Mouse (Mus musculus): ENCODE measurements around the gene Hs2st1. TPM values are rescaled to one million over a fixed set of nuclear protein-coding genes. Genes with fewer than 3 reads are reported as not detected.
A peak's percentile ranks its signal among the peaks of the same experiment; 100 is the strongest.

Hs2st1 gene
- polyA plus RNA-seq, 1 experiment from 2014 or later = 12.5 TPM

DNA sequence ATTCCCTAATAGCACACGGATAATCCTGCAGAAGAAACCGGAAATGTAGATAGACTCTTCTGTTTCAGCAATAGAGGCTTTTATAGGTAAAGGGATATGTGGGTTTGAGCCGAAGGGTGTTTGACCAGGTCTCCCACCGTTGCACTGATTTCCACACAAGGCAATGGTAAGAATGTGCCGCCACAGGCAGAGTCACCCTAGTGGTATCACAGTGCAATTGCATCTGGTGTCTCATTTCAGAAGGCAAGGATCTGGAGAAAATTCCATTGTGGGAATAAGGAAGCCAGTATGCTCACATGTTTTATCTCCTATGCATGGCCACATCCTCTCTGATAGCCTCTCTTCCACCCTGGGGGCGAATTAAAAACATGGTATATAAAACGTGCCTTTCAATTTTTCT, 171.8 kb downstream of the Hs2st1 start:
- H3K36me3 ChIP-seq = no peaks in the 10 kb centered on the region

DNA sequence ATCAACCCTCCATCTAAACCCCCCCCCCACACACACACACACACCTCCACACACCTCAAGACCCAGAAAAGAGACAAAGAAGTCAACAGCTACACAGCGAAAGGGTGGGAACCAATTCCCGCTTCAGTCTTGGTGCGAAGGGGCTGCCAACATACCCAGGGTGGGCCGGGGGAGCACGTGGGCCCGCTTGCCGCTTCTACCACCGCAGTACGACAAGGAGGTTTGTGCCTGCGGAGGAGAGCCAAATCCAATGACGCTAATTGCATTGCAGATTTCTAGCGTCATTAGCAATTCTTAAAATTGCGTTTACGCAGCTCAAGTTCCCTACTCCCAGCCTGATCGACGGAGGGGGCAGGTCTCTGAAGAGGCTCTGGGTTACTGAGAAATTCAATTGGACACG, 173.5 kb downstream of the Hs2st1 start:
- H3K9me3 ChIP-seq (replicated peaks) = no peaks in the 10 kb centered on the region
- no peak for ATAC-seq (replicated peaks; ENCODE audit: low FRiP score)
- peaks cover 4% of the 10 kb centered on the region; the same call in 1 of the 2 replicates for H3K4me1 ChIP-seq
- no peak overlapping the region for H3K27ac ChIP-seq
- H3K4me3 ChIP-seq (replicated peaks) = no peak overlapping the region
- H3K4me2 ChIP-seq = no peak overlapping the region
- no peaks in the 10 kb centered on the region for H3K27me3 ChIP-seq
- H3K9ac ChIP-seq = no peak overlapping the region
- WGBS = 78% methylated on average over 17 of the region's 17 CpGs
- H3K36me3 ChIP-seq = no peaks in the 10 kb centered on the region

More for the DNA sequence above, 171.8 kb downstream of the Hs2st1 start:
- H3K9ac ChIP-seq = no peak overlapping the region
- 84% methylated on average over 7 of the region's 7 CpGs for WGBS
- H3K4me3 ChIP-seq (replicated peaks) = no peak overlapping the region
- H3K27me3 ChIP-seq = no peaks in the 10 kb centered on the region
- peaks cover 9% of the 10 kb centered on the region; the same call in 1 of the 2 replicates for H3K4me1 ChIP-seq
- no peaks in the 10 kb centered on the region for H3K9me3 ChIP-seq (replicated peaks)
- H3K4me2 ChIP-seq = no peak overlapping the region
- ATAC-seq (replicated peaks; ENCODE audit: low FRiP score) = no peak
- H3K27ac ChIP-seq = no peak overlapping the region

DNA sequence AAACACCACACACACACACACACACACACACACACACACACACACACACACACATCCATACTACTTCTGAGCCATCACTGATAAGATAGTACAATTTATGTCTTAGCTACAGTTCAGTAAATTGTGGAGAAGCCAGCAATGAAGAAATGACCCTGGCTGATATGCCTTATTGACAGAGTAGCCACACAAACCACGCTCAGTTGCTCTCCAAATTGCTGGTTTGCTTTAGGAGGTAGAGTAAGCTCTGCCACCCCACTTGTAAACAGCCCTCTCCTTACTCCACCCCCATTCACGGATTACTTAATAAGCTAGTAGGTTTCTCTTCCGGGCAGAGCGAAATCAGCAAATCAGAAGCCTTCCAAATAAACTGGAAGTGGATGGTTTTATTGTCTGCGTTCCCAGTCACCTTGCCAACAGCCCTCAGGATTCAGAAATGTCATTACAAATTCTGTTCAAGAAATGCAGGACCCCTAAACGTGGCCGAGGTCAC, 175.5 kb downstream of the Hs2st1 start:
- no peak overlapping the region for H3K27ac ChIP-seq
- H3K4me3 ChIP-seq (replicated peaks) = no peak overlapping the region
- no peak for ATAC-seq (replicated peaks; ENCODE audit: low FRiP score)
- peaks cover 2% of the 10 kb centered on the region; the same call in 1 of the 2 replicates for H3K4me1 ChIP-seq
- H3K36me3 ChIP-seq = no peaks in the 10 kb centered on the region
- H3K4me2 ChIP-seq = no peak overlapping the region
- 74% methylated on average over 7 of the region's 7 CpGs for WGBS
- H3K9ac ChIP-seq = no peak overlapping the region
- H3K9me3 ChIP-seq (replicated peaks) = no peaks in the 10 kb centered on the region
- no peaks in the 10 kb centered on the region for H3K27me3 ChIP-seq

DNA sequence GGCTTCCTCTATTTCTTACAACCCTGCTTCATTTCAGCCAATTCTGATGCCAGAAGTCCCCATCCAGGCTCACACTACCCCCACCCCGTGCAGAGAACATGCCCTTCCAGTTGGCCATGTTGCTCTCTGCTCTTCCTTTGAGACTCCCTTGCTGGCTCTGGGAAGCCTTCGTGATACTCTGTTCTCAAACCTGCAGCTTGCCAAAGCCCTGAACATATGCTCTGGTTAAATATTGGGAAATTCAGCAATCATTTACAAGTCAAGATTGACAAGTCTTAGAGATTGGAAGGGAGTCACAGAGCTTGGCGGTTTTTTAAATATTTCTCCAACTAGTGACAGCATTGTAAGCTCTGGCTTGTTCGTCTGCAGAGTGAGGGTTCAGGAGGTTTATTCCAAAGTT, 183.5 kb downstream of the Hs2st1 start:
- ATAC-seq (replicated peaks; ENCODE audit: low FRiP score) = no peak
- WGBS = 74% methylated on average over 4 of the region's 4 CpGs

DNA sequence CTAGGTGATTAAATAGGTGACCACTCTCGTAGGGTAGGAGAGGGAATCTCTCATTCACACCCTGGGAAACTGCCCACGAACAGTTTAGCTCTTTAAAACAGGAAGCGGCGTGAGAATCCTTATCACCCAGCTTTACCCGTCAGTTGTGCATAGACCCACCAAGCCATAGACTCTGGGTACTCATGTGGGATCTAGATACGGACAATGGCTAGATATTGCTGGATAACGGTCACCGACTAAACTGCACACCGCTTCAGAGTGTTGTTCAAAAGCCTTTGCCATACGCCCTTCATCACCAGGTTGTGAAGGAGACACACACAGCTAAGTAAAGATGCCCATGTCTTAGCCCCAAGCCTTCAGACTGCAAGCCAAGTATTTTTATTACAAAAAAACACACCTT, 185.3 kb downstream of the Hs2st1 start:
- 85% methylated on average over 10 of the region's 10 CpGs for WGBS
- H3K4me3 ChIP-seq (replicated peaks) = no peak overlapping the region

More for the DNA sequence above, 183.5 kb downstream of the Hs2st1 start:
- Histone ChIP-seq H3K27ac (no peak overlapping the region), H3K4me3 (replicated peaks) (no peak overlapping the region), H3K27me3 (no peaks in the 10 kb centered on the region; the same call in 1 of the 2 replicates), H3K36me3 (no peaks in the 10 kb centered on the region), H3K9ac (no peak overlapping the region), H3K9me3 (replicated peaks) (no peaks in the 10 kb centered on the region), H3K4me1 (0 out of 2 replicates have a peak, but pooled peaks cover 5% of the 10 kb centered on the region), H3K4me2 (no peak overlapping the region)

DNA sequence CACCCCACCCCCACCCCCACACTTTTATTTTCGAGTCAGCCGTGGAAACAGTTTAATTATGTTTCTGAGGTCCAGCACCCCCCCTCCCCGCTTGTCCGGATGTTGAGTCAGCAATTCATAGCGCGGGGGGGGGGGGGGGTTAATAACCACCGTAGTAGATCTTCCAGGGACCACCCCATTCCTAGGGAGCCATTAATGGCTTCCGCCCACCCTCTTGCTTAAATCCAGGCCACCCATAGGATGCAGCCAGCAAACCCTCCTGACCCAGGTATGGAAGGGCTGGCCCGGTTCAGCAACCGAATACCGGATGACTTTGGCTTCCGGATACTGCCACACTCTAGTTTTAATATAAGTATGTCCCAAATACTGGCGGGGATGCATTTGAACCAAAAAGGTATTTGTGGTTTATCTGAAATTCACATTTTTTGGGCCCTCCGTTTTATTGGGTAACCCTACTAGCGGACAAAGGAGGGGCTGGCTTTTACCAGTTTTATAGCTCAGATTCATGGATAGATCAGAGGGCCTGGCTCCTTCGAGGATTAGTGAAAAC, 188.5 kb downstream of the Hs2st1 start:
- Histone ChIP-seq H3K4me1 (peaks cover 20% of the 10 kb centered on the region), H3K9ac (no peak overlapping the region), H3K9me3 (replicated peaks) (no peaks in the 10 kb centered on the region), H3K4me3 (replicated peaks) (peak overlapping the region; percentile 43), H3K4me2 (peak overlapping the region; percentile 68), H3K27me3 (no peaks in the 10 kb centered on the region; the same call in 1 of the 2 replicates), H3K27ac (peak overlapping the region; percentile 41), H3K36me3 (no peaks in the 10 kb centered on the region)
- 10% methylated on average over 16 of the region's 16 CpGs for WGBS
- ATAC-seq (replicated peaks; ENCODE audit: low FRiP score) = peak; percentile 66

More for the DNA sequence above, 185.3 kb downstream of the Hs2st1 start:
- Histone ChIP-seq H3K9ac (no peak overlapping the region), H3K4me1 (peaks cover 14% of the 10 kb centered on the region; the same call in 1 of the 2 replicates), H3K9me3 (replicated peaks) (no peaks in the 10 kb centered on the region), H3K27me3 (no peaks in the 10 kb centered on the region; the same call in 1 of the 2 replicates), H3K36me3 (no peaks in the 10 kb centered on the region), H3K27ac (no peak overlapping the region), H3K4me2 (no peak overlapping the region)
- ATAC-seq (replicated peaks; ENCODE audit: low FRiP score) = no peak

DNA sequence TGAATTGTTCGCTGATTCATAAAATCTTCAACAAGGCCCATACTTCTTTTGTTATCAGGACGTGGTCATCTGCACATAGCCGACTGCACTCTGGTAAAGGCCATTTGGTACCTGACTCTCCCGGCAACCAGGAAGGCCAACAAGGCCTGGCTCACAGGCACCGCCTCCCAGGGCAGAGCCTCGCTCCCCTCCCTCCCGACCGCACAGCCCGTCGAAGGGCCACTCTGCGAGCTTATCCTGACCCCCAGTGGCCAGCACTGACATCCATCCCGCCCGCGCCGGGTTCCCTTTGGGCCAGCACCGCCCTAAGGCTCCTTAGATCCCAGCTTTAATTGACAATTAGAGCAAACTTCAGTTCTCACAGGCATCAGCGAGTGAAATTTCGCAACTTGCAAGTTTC, 189.1 kb downstream of the Hs2st1 start:
- Histone ChIP-seq H3K36me3 (no peaks in the 10 kb centered on the region), H3K4me2 (peak overlapping the region; percentile 68), H3K4me3 (replicated peaks) (peak overlapping the region; percentile 43), H3K9me3 (replicated peaks) (no peaks in the 10 kb centered on the region), H3K9ac (no peak overlapping the region), H3K27me3 (no peaks in the 10 kb centered on the region; the same call in 1 of the 2 replicates), H3K27ac (peak overlapping the region; percentile 41), H3K4me1 (peaks cover 21% of the 10 kb centered on the region)
- under 1% methylated on average over 18 of the region's 18 CpGs for WGBS
- ATAC-seq (replicated peaks; ENCODE audit: low FRiP score) = peak; percentile 96

DNA sequence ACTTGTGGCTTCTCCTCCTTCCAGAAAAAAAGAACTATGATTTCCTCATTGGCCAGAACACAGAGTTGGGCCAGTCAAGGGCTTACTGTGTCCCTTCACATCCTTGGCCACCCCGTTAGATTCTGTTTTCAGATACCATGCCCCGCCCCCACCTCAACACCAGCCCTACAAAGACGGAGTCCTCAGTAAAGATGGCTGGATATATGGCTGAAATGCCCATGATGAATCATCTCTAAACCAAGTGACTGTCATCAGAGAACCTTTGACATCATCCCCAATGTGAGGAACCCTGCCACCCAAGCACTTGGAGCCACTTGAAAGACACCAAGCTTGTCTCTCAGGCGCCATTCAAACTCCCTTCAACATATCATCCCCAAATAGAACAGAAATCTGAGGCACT, 190.2 kb downstream of the Hs2st1 start:
- 73% methylated on average over 4 of the region's 4 CpGs for WGBS
- no peak for ATAC-seq (replicated peaks; ENCODE audit: low FRiP score)
- no peaks in the 10 kb centered on the region; the same call in 1 of the 2 replicates for H3K27me3 ChIP-seq
- H3K4me1 ChIP-seq = peaks cover 21% of the 10 kb centered on the region
- H3K9me3 ChIP-seq (replicated peaks) = no peaks in the 10 kb centered on the region
- H3K36me3 ChIP-seq = no peaks in the 10 kb centered on the region
- no peak overlapping the region for H3K9ac ChIP-seq
- no peak overlapping the region for H3K4me3 ChIP-seq (replicated peaks)
- no peak overlapping the region for H3K4me2 ChIP-seq
- no peak overlapping the region for H3K27ac ChIP-seq

Other genes with a start within 250 kb of the Hs2st1 start
- gene Selenof, start 123 bp upstream of the Hs2st1 start, polyA plus RNA-seq (2015; fragmentation: Nextera tagmentation; extraction: Ambion mirVana) = 618 and 674 TPM in 2 replicates
- gene Sh3glb1, start 150.2 kb upstream of the Hs2st1 start, polyA plus RNA-seq (2015; fragmentation: Nextera tagmentation; extraction: Ambion mirVana) = 92.7 and 104 TPM in 2 replicates
- 10.4 and 11.4 TPM in 2 replicates for gene Clca3a1, start 190.8 kb upstream of the Hs2st1 start, polyA plus RNA-seq (2015; fragmentation: Nextera tagmentation; extraction: Ambion mirVana)
- gene Clca3a2, start 249.3 kb upstream of the Hs2st1 start, polyA plus RNA-seq (2015; fragmentation: Nextera tagmentation; extraction: Ambion mirVana) = 0.38 and 0.41 TPM in 2 replicates

Data from kidney, embryonic 15.5 days (tissue).